Mouse (Mus musculus) cortical plate, adult 2 months (tissue): ENCODE measurements around the gene Tmem203.

ENCODE experiments used
- CTCF ChIP-seq: fragments of 200-500 bp; IDR thresholded peaks from 2 replicates; pipeline ENCODE4 v1.5.1; 2011; ENCODE audit warnings: mild to moderate bottlenecking, control low read depth, low read length; ENCODE audit not compliant: insufficient read depth; ENCODE audit errors: extremely low read depth
- POLR2A ChIP-seq: fragments of 200-500 bp; IDR thresholded peaks from 2 replicates; pipeline ENCODE4 v1.6.1; 2011; ENCODE audit warnings: mild to moderate bottlenecking, low read length, control low read depth; ENCODE audit not compliant: insufficient read depth; ENCODE audit errors: extremely low read depth

DNA sequence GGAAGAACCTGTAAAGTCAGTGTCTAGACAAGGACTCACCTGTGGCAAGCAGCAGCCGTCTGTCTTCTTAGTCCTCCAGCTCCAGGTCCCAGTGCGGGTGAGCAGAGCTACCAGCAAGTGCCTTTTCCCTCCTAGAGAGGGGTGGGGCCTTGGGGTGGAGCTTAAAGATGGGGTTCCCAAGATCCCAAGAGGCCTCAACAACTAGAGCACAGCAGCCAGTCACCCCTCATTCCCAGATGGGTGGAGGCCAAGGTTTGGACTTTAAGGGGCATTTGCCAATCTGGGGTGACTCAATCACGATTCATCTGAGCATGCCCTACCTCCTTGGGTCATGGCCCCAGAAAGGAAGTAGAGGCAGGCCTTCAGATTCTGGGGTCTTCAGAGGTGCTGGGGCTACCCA lies 15.5 kb upstream of the Tmem203 start:
- TF ChIP-seq POLR2A, result no peak
- TF ChIP-seq CTCF, result no peak
